Mouse (Mus musculus) left cerebral cortex, adult 9 months (tissue): ENCODE data around the gene Tmem236.
"Not testable (repeated sequence)": the region's sequence is repeated elsewhere in the genome, so short reads cannot be mapped to it uniquely, and the experiment has no call there.

Experiments
- DNase-seq, 2 experiments: peaks; one replicate each; pipeline ENCODE4 v3.0.0; 2022; ENCODE audit warnings: low spot score in 2 of 2

Tmem236 gene

GRCm38 (mm10) chr2:14191601-14192000 is 17.3 kb downstream of the Tmem236 start:
- no peak for DNase-seq

GRCm38 (mm10) chr2:14192046-14192445 is 17.7 kb downstream of the Tmem236 start:
- no peak for DNase-seq

GRCm38 (mm10) chr2:14198325-14198903 is 24.1 kb downstream of the Tmem236 start:
- DNase-seq: not testable (repeated sequence)

DNA sequence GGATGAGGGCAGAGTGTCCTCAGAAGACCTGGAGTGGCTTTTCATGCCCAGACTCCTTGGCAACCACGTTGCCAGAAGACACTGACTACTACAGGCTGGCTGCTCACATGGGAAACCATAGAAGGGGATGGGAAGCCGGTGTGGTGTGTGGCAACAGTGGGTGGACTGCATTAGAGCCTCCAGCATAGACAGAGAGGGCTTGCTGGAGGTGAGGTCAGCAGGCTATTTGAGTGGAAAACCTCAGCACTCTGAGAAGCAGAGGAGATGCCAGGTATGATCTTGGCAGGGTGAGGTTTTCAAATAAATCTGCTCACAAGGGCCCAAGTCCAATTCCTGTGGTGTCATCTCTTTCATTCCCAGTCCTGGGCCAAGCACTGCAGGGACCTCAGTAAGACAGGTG is 25.3 kb downstream of the Tmem236 start:
- DNase-seq: no peak

GRCm38 (mm10) chr2:14200879-14201445 is 26.6 kb downstream of the Tmem236 start:
- DNase-seq: not testable (repeated sequence)

GRCm38 (mm10) chr2:14204308-14204707 is 30.0 kb downstream of the Tmem236 start:
- DNase-seq: no peak

GRCm38 (mm10) chr2:14206798-14207197 is 32.5 kb downstream of the Tmem236 start:
- no peak for DNase-seq

DNA sequence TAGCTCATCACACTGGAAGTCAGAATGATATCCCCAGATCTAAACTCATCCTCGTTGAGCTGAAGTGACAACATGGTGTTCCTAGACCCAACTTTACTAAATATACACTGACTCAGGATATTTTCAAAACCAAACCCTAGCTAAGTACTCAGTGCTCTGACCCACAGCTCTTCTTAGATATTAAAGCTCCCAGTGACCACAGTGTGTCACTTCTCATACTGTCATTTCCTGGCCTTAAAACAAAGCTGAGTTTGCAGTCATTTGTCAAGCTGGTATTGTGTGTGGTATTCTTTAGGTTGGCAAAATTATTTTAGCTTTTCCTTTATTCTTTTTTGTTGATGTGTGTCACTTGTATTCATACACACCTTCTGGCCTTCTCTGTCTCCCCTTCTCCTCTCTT is 36.4 kb downstream of the Tmem236 start:
- no peak for DNase-seq

- DNase-seq: no peak
Observed at GRCm38 (mm10) chr2:14211606-14212005, 37.3 kb downstream of the Tmem236 start.

DNA sequence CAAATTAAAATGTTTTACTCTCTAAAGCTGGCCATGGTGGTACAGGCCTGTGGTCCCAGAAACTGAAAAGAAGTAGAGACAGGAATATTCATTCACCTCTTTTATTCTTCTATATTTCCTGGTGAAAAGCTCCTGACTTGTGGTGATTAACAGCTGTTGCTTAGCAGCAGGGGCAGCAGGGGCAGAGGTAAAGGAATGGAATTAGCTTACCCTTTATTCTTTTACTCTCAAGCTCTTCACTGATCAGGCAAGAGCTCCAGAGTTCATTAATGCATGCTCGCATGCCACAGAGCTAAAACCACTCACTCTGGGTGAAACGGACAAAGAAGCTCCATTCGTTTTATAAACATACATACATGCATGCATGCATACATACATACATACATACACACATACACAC is 40.4 kb downstream of the Tmem236 start:
- no peak for DNase-seq

DNA sequence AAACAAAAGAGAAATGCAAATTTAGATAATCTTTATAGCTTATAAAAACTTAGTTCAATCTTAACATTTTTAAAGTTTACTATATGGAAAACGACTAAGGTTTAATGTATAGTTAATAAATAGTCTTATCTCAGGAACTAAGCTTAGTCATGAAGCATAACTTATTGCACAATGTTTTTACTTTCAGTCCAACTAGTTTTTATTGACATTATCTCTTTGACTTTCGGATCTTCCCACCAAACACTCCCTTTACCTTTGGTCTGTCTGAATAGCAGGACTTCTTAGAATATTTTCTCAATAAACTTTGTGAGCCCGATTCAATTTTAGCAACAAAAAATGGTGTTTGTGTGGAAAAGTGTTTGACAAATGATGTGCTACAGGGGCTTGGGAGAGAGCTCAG is 42.3 kb downstream of the Tmem236 start:
- DNase-seq: no peak

GRCm38 (mm10) chr2:14218126-14218525 is 43.8 kb downstream of the Tmem236 start:
- no peak for DNase-seq

GRCm38 (mm10) chr2:14224387-14224786 is 50.1 kb downstream of the Tmem236 start:
- no peak for DNase-seq

GRCm38 (mm10) chr2:14228495-14228894 is 54.2 kb downstream of the Tmem236 start:
- no peak for DNase-seq

DNA sequence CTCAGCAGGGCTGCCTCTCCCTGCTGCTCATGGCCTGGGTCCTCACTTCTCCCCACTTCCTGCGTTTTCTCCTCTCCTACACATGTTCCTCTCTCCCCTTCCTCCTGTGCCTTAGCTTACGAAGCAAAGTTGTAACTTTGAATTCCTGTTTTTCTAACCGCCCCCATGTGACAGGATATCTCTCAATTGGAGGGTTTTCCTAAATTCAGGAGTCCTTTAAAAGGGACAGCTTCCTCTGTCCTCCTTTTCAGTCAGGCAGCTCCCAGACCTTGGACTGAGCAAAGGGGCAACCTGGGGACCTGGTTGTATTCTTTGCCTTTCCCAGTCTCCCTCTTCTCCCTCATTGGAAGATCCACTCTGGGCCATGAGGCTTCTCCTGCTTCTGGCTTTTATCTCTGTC is 54.8 kb downstream of the Tmem236 start, which contains the start of gene Mrc1:
TSS of gene Mrc1 (plus strand) at position 244 of the 400 bp plus-strand sequence.
- no peak for DNase-seq

DNA sequence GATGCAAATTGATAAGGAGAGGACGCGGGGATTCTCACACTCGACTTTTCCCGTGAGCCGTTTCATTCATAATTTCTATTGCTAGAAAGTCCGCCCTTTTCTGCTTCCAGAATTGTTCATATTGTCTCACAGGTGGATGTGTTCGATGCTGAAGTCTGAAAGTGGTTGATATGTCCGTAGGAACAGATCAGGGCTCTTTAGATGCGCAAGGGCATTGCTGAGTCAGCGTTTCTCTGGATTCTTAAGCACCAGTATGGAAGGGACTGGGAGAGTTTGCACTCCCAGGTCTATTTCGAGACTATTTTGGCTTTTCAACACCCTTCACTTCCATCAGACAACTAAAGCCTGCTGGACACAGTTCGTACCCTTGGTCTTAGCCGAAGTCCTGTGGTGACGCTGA is 55.7 kb downstream of the Tmem236 start:
- DNase-seq: no peak

DNA sequence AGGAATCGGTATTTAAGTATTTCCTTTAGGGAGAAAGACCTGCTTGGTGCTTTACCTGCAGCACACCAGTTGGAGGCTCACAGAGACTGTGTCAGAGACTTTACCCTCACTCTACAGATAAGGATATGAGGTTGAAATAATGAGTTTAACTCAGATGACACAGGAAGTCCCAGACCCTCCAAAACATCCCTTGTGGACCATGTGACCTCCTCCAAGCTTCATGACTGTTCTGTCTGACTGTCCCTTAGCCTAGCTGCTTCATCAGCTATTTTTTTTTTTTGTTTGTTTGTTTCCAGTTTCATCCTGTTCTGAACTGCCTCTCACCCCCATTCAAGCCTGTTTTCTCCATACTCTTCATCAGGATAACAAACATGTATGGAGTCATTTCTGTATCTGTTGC is 58.6 kb downstream of the Tmem236 start:
- DNase-seq: no peak

- no peak for DNase-seq
Observed at GRCm38 (mm10) chr2:14233983-14234382, 59.7 kb downstream of the Tmem236 start.

DNA sequence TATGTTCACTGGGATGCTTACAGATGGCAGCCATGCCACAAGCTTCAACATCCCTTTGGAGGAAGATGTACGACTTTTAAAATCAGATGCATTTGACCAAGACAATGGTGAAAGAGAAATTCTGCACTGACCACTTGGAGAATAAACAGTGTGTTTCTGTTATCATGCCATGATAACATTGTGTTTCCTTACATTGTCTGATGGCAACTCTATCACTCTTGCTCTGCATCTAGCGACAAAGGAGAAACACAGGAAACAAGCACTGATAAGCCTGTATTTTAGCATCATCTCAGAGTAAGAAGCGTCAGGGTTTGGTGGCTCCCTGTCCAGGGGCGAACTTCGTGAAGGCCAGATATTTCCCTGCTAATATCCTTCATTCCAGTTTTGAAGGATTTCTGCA is 61.0 kb downstream of the Tmem236 start:
- DNase-seq: no peak

DNA sequence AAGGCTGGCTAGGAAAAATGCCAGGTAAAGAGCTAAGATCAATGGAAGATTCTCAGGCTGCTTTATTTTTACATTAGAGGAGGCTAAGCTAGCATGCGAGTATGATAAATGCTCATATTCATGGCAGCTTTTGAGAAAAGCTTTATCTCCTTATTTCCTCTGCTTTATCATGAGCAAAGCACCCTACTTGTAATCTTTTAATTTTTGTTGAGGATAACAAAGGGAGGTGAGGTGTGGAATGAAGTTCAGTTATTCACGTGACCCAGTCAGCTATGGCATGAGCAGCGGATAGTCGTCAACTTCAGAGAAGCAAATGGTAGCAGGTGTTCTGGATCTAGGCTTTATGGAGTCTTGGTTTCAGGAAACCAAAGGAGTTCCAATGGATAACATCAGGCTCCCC is 62.6 kb downstream of the Tmem236 start:
- DNase-seq: no peak

GRCm38 (mm10) chr2:14237723-14238122 is 63.4 kb downstream of the Tmem236 start:
- DNase-seq: no peak

GRCm38 (mm10) chr2:14239151-14239550 is 64.8 kb downstream of the Tmem236 start:
- no peak for DNase-seq

DNA sequence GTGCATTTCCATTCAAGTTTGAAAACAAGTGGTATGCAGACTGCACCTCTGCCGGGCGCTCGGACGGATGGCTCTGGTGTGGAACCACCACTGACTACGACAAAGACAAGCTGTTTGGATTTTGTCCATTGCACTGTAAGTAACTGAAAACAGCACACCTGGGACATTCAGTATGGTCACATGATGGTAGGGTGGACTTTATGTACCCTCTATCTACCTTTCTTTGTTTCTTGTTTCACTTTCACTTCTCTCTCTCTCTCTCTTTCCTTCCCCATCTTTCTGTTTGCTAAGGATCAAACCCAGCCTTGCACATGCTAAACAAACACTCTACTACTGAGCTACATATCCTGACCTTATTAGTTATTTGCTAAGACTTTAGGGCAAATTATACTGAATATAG is 69.8 kb downstream of the Tmem236 start:
- DNase-seq: no peak

GRCm38 (mm10) chr2:14244668-14245067 is 70.3 kb downstream of the Tmem236 start:
- DNase-seq: no peak
